In the genomic region with DNA sequence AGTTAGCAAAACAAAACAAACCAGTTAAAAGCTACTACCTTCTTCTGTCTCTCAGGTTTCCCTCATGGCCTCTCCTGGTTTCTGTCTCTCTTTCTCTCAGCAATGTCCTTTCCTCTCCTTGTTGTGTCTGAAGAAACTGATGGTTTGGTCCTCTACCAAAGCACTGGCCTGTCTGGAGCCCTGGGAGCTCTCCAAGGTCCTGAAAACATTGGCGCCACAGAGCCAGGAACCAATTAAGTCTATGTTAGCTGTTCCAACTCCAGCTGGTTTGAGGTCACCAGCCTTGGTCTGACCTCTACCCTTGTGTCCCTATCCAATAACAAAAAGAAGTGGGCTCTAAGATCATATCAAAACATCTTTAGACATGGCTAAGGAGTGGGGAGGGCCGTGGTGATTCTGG, we compare ENCODE assay signal across 9 mouse cellular contexts. TPM values are rescaled to one million over a fixed set of nuclear protein-coding genes. Genes with fewer than 3 reads are reported as not detected.
DNase-seq lines count a peak whose midpoint lies in the region; ATAC-seq lines count a peak whose summit lies in the region.
"Had no signal": no experiment of that assay in that cellular context is flagged by ENCODE, and none has a peak within 500 bp of the region (broad histone marks: within the 10 kb centered on the region; RNA-seq: fewer than 3 reads in every experiment).

No protein-coding gene starts in this region.

- ATAC-seq in intestine, embryonic 16.5 days = peak; percentile 58; the same call in 1 of the 2 replicates
- peak; percentile 43; the same call in 1 of the 2 replicates for ATAC-seq in lung, embryonic 16.5 days (ENCODE audit: low read depth)

- H3K9me3 ChIP-seq in forebrain, embryonic 10.5 days = no peaks in the 10 kb centered on the region
- no peaks in the 10 kb centered on the region for H3K9me3 ChIP-seq in intestine, embryonic 16.5 days (ENCODE audit: control insufficient read depth, low read length)
- no peaks in the 10 kb centered on the region for H3K9me3 ChIP-seq in lung, embryonic 16.5 days (ENCODE audit: control insufficient read depth, low read length)

- no peak overlapping the region for H3K27ac ChIP-seq in forebrain, embryonic 10.5 days
- H3K27ac ChIP-seq in intestine, embryonic 16.5 days (ENCODE audit: low read length) = no peak overlapping the region
- H3K27ac ChIP-seq in lung, embryonic 16.5 days (ENCODE audit: low read length) = no peak overlapping the region

- no peaks in the 10 kb centered on the region for H3K36me3 ChIP-seq in forebrain, embryonic 10.5 days (replicated peaks)
- no peaks in the 10 kb centered on the region for H3K36me3 ChIP-seq in intestine, embryonic 16.5 days (ENCODE audit: control insufficient read depth, insufficient read depth, low read length)
- H3K36me3 ChIP-seq in lung, embryonic 16.5 days (ENCODE audit: control insufficient read depth, insufficient read depth, low read length) = no peaks in the 10 kb centered on the region

- DNase-seq in left cerebral cortex, postnatal 4 days = peak; percentile 39
- no peak for DNase-seq in left cerebral cortex, postnatal 14 days (ENCODE audit: low spot score in 2 of 2)
- peak; percentile 62 for DNase-seq in c-Kit-positive CD71-negative TER-119-negative erythroid progenitor cells, embryonic 14.5 days (ENCODE audit: low read depth)
- peak; percentile 76 for DNase-seq in forebrain, embryonic 10.5 days (ENCODE audit: extremely low spot score, low spot score)
- DNase-seq in retina, embryonic 14.5 days (ENCODE audit: low spot score) = peak; percentile 86
- no peak for DNase-seq in frontal cortex, postnatal 14 days (ENCODE audit: low spot score in 2 of 2)

- WGBS in forebrain, embryonic 10.5 days = 17% methylated on average over 2 of the region's 2 CpGs
- 12% methylated on average over 2 of the region's 2 CpGs for WGBS in intestine, embryonic 16.5 days
- WGBS in lung, embryonic 16.5 days = 13% methylated on average over 2 of the region's 2 CpGs

- H3K4me2 ChIP-seq in intestine, embryonic 16.5 days (ENCODE audit: low read depth, low read length) = no peak overlapping the region
- H3K4me2 ChIP-seq in lung, embryonic 16.5 days (ENCODE audit: low read depth, low read length) = no peak overlapping the region

- intact Hi-C loops in left cerebral cortex, postnatal 4 days (cut with DNase I) = no loop called here
- intact Hi-C loops in left cerebral cortex, postnatal 14 days (cut with DNase I) = no loop called here

- H3K9ac ChIP-seq in intestine, embryonic 16.5 days (ENCODE audit: low read depth, low read length) = no peak overlapping the region
- H3K9ac ChIP-seq in lung, embryonic 16.5 days (ENCODE audit: low read length) = no peak overlapping the region

- H3K4me3 ChIP-seq in forebrain, embryonic 10.5 days = peak overlapping the region; percentile 54; the same call in 1 of the 2 replicates
- H3K4me3 ChIP-seq in intestine, embryonic 16.5 days (ENCODE audit: low read length) = no peak overlapping the region
- H3K4me3 ChIP-seq in lung, embryonic 16.5 days (ENCODE audit: low read length) = no peak overlapping the region

- no peaks in the 10 kb centered on the region for H3K27me3 ChIP-seq in forebrain, embryonic 10.5 days (ENCODE audit: poor library complexity, severe bottlenecking)
- no peaks in the 10 kb centered on the region for H3K27me3 ChIP-seq in intestine, embryonic 16.5 days (replicated peaks; ENCODE audit: control insufficient read depth, insufficient read depth, low read length)
- H3K27me3 ChIP-seq in lung, embryonic 16.5 days (ENCODE audit: control insufficient read depth, insufficient read depth, low read depth, low read length) = no peaks in the 10 kb centered on the region

- peaks cover 11% of the 10 kb centered on the region for H3K4me1 ChIP-seq in forebrain, embryonic 10.5 days
- H3K4me1 ChIP-seq in intestine, embryonic 16.5 days (ENCODE audit: control insufficient read depth, insufficient read depth, low read length) = peaks cover 4% of the 10 kb centered on the region; the same call in 1 of the 2 replicates
- peaks cover 5% of the 10 kb centered on the region; the same call in 1 of the 2 replicates for H3K4me1 ChIP-seq in lung, embryonic 16.5 days (replicated peaks; ENCODE audit: control insufficient read depth, insufficient read depth, low read length)

RNA-seq across cellular contexts. Expression of a gene that starts 1.3 kb away (rescaled TPM):
- 10 to 100 TPM; 69.8 to 71.2 TPM for total RNA-seq in left cerebral cortex, postnatal 4 days (2021)
- 100 to 1,000 TPM; 327 to 345 TPM for total RNA-seq in left cerebral cortex, postnatal 14 days (2021)
- 6.0 and 6.4 TPM in 2 replicates for polyA plus RNA-seq in forebrain, embryonic 10.5 days (2016; fragmentation: Nextera tagmentation; extraction: Ambion mirVana)
- polyA plus RNA-seq in intestine, embryonic 16.5 days (2015; fragmentation: Nextera tagmentation; extraction: Ambion mirVana) = 3.4 and 3.6 TPM in 2 replicates
- 0.78 and 1.1 TPM in 2 replicates for polyA plus RNA-seq in lung, embryonic 16.5 days (2015; fragmentation: Nextera tagmentation; extraction: Ambion mirVana)
- total RNA-seq: neutrophil, adult 5-6 weeks had no signal

Comparison
In these comparisons a context has a peak if more than half of its experiments do, and no peak if none do; other contexts are left out.
1. DNase-seq: peak in left cerebral cortex, postnatal 4 days (single experiment), c-Kit-positive CD71-negative TER-119-negative erythroid progenitor cells, embryonic 14.5 days (single experiment), forebrain, embryonic 10.5 days (single experiment) and retina, embryonic 14.5 days (single experiment); none in left cerebral cortex, postnatal 14 days (0 of 2) and frontal cortex, postnatal 14 days (0 of 2).